Mouse (Mus musculus) stomach, embryonic 14.5 days (tissue): ENCODE measurements at regions not wholly inside any gene's neighbourhood (a gene's known extent, or its start where the extent isn't known, plus 50 kb on each side); places are given as distances from the start of the nearest gene placed in this dataset.

Experiments
- ATAC-seq: fragments of 200-750 bp; cut with Nextera tagmentation; 2 replicates; pipeline ENCODE4 v1.8.0; 2017; ENCODE audit warnings: low read depth, moderate TSS enrichment; ENCODE audit not compliant: insufficient number of reproducible peaks, insufficient read depth, low FRiP score
- H3K27ac ChIP-seq: fragments of 300-500 bp; sonication (generic); 2 replicates; pipeline ENCODE4 v1.5.1; 2014; ENCODE audit warnings: mild to moderate bottlenecking, low read length, moderate library complexity, mixed read lengths
- H3K27me3 ChIP-seq: fragments of 300-500 bp; sonication (generic); 2 replicates; pipeline ENCODE4 v1.6.1; 2014; ENCODE audit warnings: low read length, control low read depth, mixed read lengths; ENCODE audit not compliant: control insufficient read depth, insufficient read depth
- H3K36me3 ChIP-seq: fragments of 300-500 bp; sonication (generic); 2 replicates; pipeline ENCODE4 v1.6.1; 2014; ENCODE audit warnings: mild to moderate bottlenecking, control low read depth, low read length, moderate library complexity, mixed read lengths; ENCODE audit not compliant: control insufficient read depth, insufficient read depth
- H3K4me1 ChIP-seq: fragments of 300-500 bp; sonication (generic); 2 replicates; pipeline ENCODE4 v1.6.1; 2014; ENCODE audit warnings: low read length, control low read depth, mixed read lengths; ENCODE audit not compliant: control insufficient read depth, insufficient read depth
- H3K4me2 ChIP-seq: fragments of 300-500 bp; sonication (generic); replicated peaks from 2 replicates; pipeline ENCODE4 v1.6.1; 2014; ENCODE audit warnings: low read depth, low read length, control low read depth
- H3K4me3 ChIP-seq: fragments of 300-500 bp; sonication (generic); 2 replicates; pipeline ENCODE4 v1.5.1; 2014; ENCODE audit warnings: low read depth, low read length, control low read depth
- H3K9ac ChIP-seq: fragments of 300-500 bp; sonication (generic); replicated peaks from 2 replicates; pipeline ENCODE4 v1.6.1; 2014; ENCODE audit warnings: low read depth, mild to moderate bottlenecking, control low read depth, low read length, moderate library complexity, mixed read lengths
- H3K9me3 ChIP-seq: fragments of 300-500 bp; sonication (generic); 2 replicates; pipeline ENCODE4 v1.6.1; 2016; ENCODE audit warnings: low read depth, low read length, control low read depth; ENCODE audit not compliant: control insufficient read depth
- WGBS: fragments of 180-500 bp; shearing (Covaris S2); extraction: QIAGEN DNeasy Blood & Tissue Kit; methylation state at CpG from one replicate; pipeline ENCODE4 v1.1.7; 2014; 5-methylcytosine and 5-hydroxymethylcytosine counted together

DNA sequence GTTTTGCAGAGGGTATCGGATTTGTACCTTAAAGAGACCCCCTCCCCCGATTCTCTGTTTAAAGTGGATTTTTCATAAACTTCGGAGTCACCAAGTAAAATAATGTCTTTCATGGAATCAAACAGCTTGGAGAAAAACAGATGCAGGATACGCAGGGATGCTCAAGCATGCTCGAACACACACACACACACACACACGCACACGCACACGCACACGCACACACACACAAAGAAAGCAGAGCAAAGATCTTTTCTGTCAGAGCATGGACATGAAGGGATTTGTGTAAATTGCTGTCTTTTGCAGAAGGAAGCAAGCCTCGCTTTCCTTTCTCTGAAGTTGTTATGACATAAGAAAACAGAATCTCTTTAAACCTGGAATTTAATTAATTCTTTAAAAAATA, 178.2 kb downstream of the Tfap2c start:
- peaks cover 9% of the 10 kb centered on the region for H3K4me1 ChIP-seq
- H3K9ac ChIP-seq, result no peak overlapping the region
- WGBS, result 21% methylated on average over 10 of the region's 10 CpGs
- H3K27ac ChIP-seq, result no peak overlapping the region
- no peaks in the 10 kb centered on the region for H3K9me3 ChIP-seq
- H3K27me3 ChIP-seq, result peaks cover 36% of the 10 kb centered on the region
- H3K4me3 ChIP-seq, result no peak overlapping the region
- H3K4me2 ChIP-seq, result peak overlapping the region; percentile 84; the same call in 1 of the 2 replicates
- no peak for ATAC-seq
- no peaks in the 10 kb centered on the region for H3K36me3 ChIP-seq

DNA sequence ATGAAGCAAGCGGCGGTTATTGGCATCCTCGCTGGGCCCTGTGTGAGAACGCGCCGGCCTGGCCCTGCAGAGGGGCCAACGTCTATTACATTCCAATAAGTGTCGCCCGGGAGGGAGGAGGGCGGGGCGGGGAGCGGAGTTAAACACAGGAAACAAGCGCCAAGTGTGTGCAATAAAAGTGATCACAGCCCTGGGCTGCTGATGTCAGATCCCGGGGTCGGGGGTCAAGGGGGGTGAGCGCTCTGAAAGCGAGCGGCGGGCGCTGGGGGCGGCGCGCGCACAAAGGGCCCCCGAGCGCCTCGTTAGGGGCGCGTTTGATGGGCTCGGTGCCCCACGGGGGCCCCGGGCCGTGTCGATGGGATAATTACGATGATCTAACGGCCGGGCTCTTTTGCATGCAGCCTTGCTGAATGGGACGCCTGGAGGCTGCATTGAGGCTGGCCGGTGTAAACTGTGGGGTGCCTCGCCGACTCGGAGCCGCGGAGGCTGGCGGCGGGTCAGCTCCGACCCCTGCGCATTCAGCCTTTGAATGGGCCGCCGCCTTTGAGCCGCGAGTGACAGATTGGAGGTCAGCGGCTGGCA, 178.9 kb downstream of the Tfap2c start:
- H3K4me3 ChIP-seq, result peak overlapping the region; percentile 38
- peaks cover 36% of the 10 kb centered on the region for H3K27me3 ChIP-seq
- no peak overlapping the region for H3K9ac ChIP-seq
- WGBS, result 1% methylated on average over 53 of the region's 53 CpGs
- no peak overlapping the region for H3K27ac ChIP-seq
- peaks cover 9% of the 10 kb centered on the region for H3K4me1 ChIP-seq
- peak overlapping the region; percentile 84 for H3K4me2 ChIP-seq
- 0 out of 2 replicates have a peak, but pooled peaks have one; percentile 43 for ATAC-seq
- no peaks in the 10 kb centered on the region for H3K36me3 ChIP-seq
- no peaks in the 10 kb centered on the region for H3K9me3 ChIP-seq

DNA sequence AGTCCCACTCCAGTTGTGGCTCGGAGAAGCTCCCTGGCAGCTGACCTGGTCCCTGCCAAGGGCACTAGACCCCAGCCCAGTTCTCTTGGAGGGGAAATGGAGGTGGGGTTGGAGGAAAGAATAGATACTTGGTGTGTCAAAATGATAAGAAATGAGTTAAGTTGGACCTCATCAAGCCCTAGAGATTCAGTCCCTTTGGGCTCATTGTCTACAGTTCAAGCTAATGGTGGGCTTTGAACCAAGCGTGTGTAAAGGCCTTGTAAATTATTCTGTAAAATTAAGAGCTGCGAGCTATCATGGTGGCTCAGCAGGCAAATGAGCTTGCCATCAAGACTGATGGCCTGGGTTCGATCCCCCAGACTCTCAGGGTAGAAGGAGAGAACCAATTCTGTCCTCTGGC, 179.8 kb downstream of the Tfap2c start:
- peaks cover 41% of the 10 kb centered on the region for H3K27me3 ChIP-seq
- ATAC-seq, result no peak
- no peak overlapping the region for H3K9ac ChIP-seq
- H3K36me3 ChIP-seq, result no peaks in the 10 kb centered on the region
- H3K4me3 ChIP-seq, result no peak overlapping the region
- H3K27ac ChIP-seq, result no peak overlapping the region
- no peak overlapping the region for H3K4me2 ChIP-seq
- 65% methylated on average over 4 of the region's 4 CpGs for WGBS
- H3K9me3 ChIP-seq, result no peaks in the 10 kb centered on the region
- H3K4me1 ChIP-seq, result peaks cover 9% of the 10 kb centered on the region

DNA sequence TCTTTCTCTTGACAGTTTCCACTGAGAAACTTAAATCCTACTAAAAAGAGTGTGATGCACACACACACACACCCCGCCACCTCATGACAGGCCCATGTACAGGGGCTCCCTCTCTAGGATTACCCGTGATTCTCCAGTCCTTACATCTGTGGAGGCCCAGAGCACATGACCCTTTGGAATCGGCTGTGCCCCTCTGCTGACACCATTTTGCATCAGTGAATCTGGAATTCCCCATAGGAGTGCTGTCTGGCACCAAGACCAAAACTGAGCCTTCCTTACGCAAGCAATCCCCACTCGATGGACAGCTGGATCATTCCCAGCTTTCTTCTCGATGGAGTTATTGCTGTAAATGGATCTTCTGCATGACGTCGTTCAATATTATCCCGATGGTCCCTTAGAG, 180.3 kb downstream of the Tfap2c start:
- Histone ChIP-seq H3K36me3 (no peaks in the 10 kb centered on the region), H3K4me2 (no peak overlapping the region), H3K27me3 (peaks cover 42% of the 10 kb centered on the region), H3K9me3 (no peaks in the 10 kb centered on the region), H3K4me1 (peaks cover 9% of the 10 kb centered on the region), H3K9ac (no peak overlapping the region), H3K4me3 (no peak overlapping the region), H3K27ac (no peak overlapping the region)
- ATAC-seq, result no peak
- WGBS, result 71% methylated on average over 9 of the region's 9 CpGs

DNA sequence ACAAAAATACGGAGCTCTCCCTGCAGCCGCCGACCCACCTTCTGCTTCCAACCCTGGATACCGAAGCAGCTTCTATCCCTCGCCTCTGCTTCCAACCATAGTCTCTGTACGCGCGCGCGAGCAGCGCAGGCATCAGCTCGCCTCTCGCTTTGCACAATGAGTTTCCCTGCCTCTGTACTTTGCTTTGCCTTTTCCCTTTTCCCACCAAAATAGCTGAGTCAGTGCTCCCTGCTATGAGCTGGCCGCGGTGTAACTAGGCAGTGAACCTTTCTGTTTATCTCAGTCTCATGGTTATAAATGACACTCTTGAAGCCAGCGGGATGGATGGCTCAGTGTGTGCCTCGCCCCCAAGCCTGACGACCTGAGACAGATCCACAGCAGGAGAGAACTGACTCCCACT, 182.0 kb downstream of the Tfap2c start:
- ATAC-seq, result no peak
- H3K4me2 ChIP-seq, result no peak overlapping the region
- peaks cover 9% of the 10 kb centered on the region for H3K4me1 ChIP-seq
- H3K9me3 ChIP-seq, result no peaks in the 10 kb centered on the region
- no peak overlapping the region for H3K9ac ChIP-seq
- peaks cover 47% of the 10 kb centered on the region for H3K27me3 ChIP-seq
- no peak overlapping the region for H3K4me3 ChIP-seq
- WGBS, result 1% methylated on average over 18 of the region's 18 CpGs
- H3K27ac ChIP-seq, result no peak overlapping the region
- no peaks in the 10 kb centered on the region for H3K36me3 ChIP-seq

DNA sequence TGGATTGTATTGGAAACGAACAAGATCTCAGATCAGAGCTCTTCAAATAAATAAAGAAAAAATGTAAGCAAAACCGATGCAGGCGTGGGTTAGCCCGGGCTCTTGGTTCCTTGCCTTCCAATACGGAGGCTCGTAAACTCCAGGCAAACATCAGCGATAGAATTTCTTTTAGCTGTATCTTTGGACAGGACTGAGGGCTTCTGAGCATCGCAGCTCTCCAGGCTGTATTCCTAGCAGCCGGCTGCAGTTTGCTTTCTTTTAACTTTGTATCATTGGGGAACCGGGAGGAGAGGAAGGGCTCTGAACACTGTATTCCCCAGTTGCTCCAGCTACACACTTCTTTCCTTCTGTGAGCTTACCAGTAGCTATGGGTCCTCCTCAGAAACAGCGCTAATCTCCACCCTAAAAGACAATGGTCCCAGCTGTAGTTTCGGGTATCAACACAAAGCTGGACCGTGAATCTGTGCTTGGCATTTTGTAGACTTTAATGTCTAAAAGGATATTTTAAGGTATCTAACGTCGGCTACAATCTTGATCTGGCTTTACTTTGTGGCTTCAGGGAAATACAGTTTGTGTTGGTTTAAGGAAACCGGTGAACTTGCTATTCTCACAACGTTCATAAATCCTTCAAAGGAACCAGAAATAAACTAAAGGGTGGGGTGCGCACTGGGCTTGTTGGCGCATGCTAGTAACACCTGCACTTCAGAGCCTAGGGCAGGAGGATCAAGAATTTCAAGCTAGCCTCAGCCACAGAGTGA, 183.2 kb downstream of the Tfap2c start:
- Histone ChIP-seq H3K27me3 (peaks cover 52% of the 10 kb centered on the region), H3K4me2 (peak overlapping the region; percentile 12; the same call in 1 of the 2 replicates), H3K9ac (no peak overlapping the region), H3K4me1 (peaks cover 9% of the 10 kb centered on the region), H3K36me3 (no peaks in the 10 kb centered on the region), H3K4me3 (no peak overlapping the region), H3K9me3 (no peaks in the 10 kb centered on the region), H3K27ac (no peak overlapping the region)
- ATAC-seq, result no peak
- 5% methylated on average over 19 of the region's 19 CpGs for WGBS

DNA sequence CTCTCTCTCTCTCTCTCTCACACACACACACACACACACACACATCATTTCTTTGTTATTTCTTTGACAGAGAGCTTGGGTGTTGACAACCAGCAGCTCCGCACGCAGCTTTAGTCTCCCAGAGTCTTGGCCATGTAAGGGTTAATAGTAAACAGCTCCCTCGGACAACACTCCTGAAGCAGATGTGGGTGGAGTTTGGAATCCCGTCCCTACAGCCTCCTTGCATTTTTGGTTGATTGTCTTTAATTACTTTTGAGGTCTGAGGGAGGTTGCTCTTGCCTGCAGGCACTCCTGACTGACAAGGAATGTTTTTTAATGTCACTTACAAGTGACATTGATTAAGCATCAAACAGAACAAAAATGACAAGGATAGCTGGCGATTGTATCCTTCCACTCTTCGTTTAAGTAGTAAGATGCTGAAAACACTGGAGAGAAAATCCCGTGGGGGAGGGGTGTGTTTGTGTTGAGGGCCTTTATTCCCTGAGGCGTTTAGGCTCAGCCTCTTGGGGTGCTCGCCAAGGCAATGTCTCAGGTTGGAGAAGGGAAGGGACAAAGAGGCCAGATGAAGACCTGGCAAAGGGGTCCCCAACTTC, 184.1 kb downstream of the Tfap2c start:
- 10% methylated on average over 9 of the region's 9 CpGs for WGBS
- H3K27me3 ChIP-seq, result peaks cover 54% of the 10 kb centered on the region

DNA sequence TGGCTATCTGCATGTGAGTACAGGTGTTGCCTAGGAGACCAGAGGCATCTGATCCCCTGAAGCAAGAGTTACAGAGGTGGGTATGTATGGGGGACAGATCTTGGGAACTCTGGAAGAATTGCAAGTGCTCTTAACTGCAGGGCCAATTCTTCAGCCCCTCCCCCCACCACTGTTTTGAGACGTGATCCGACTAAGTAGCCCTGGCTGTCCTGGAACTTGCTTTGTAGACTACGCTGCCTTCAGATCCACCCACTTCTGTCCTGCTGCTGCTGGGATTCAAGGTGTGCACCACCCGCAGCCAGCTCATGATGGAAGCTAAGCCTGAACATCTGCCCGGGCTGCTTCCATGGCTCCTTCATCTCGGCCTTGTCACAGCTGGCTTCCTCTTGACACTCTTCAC, 186.2 kb downstream of the Tfap2c start:
- Histone ChIP-seq H3K27me3 (peaks cover 46% of the 10 kb centered on the region), H3K4me2 (no peak overlapping the region), H3K4me1 (peaks cover 12% of the 10 kb centered on the region), H3K4me3 (no peak overlapping the region), H3K9ac (no peak overlapping the region), H3K27ac (no peak overlapping the region), H3K9me3 (no peaks in the 10 kb centered on the region), H3K36me3 (no peaks in the 10 kb centered on the region)
- WGBS, result 17% methylated on average over 6 of the region's 6 CpGs
- no peak for ATAC-seq

More for the DNA sequence above, 184.1 kb downstream of the Tfap2c start:
- Histone ChIP-seq H3K9ac (no peak overlapping the region), H3K36me3 (no peaks in the 10 kb centered on the region), H3K4me3 (no peak overlapping the region), H3K4me1 (peaks cover 9% of the 10 kb centered on the region), H3K4me2 (no peak overlapping the region), H3K27ac (no peak overlapping the region), H3K9me3 (no peaks in the 10 kb centered on the region)
- no peak for ATAC-seq
